Mouse (Mus musculus) hindbrain, embryonic 10.5 days (tissue): ENCODE results near the gene Nsmce4a. TPM values are rescaled to one million over a fixed set of nuclear protein-coding genes. Genes with fewer than 3 reads are reported as not detected.
"Not testable (repeated sequence)": the region's sequence is repeated elsewhere in the genome, so short reads cannot be mapped to it uniquely, and the experiment has no call there.

Experiments
- DNase-seq: peaks from one replicate; pipeline ENCODE4 v3.0.0-alpha.2; 2017; ENCODE audit warnings: low spot score
- H3K27ac ChIP-seq: fragments of 300-500 bp; sonication (generic); 2 replicates; pipeline ENCODE4 v1.5.1; 2016; ENCODE audit warnings: mild to moderate bottlenecking, moderate library complexity
- H3K27me3 ChIP-seq: fragments of 300-500 bp; sonication (generic); 2 replicates; pipeline ENCODE4 v1.6.1; 2016; ENCODE audit warnings: mild to moderate bottlenecking; ENCODE audit not compliant: poor library complexity, insufficient read depth, severe bottlenecking
- H3K36me3 ChIP-seq: fragments of 300-500 bp; sonication (generic); 2 replicates; pipeline ENCODE4 v1.6.1; 2016; ENCODE audit warnings: mild to moderate bottlenecking, moderate library complexity
- H3K4me1 ChIP-seq: fragments of 300-500 bp; sonication (generic); replicated peaks from 2 replicates; pipeline ENCODE4 v1.6.1; 2016; ENCODE audit warnings: mild to moderate bottlenecking
- H3K4me3 ChIP-seq: fragments of 300-500 bp; sonication (generic); 2 replicates; pipeline ENCODE4 v1.5.1; 2016; ENCODE audit warnings: mild to moderate bottlenecking, moderate library complexity
- H3K9me3 ChIP-seq: fragments of 300-500 bp; sonication (generic); 2 replicates; pipeline ENCODE4 v1.6.1; 2016; ENCODE audit warnings: mild to moderate bottlenecking, moderate library complexity
- WGBS: fragments of 180-500 bp; shearing (Covaris S2); methylation state at CpG from one replicate; pipeline ENCODE4 v1.1.7; 2016; 5-methylcytosine and 5-hydroxymethylcytosine counted together
- polyA plus RNA-seq: library from polyadenylated mRNA; unstranded; fragments of >200 nt; fragmentation: Nextera tagmentation; extraction: Ambion mirVana; gene quantifications from 2 replicates; pipeline ENCODE4 v1.2.1, GENCODE M21; 2016

Nsmce4a gene
- polyA plus RNA-seq, 1 experiment from 2014 or later, result 183 TPM

- WGBS, result under 1% methylated on average over 84 of the region's 84 CpGs
- Histone ChIP-seq H3K27ac (peak overlapping the region; percentile 99), H3K4me3 (peak overlapping the region; percentile 80), H3K4me1 (peaks cover 26% of the 10 kb centered on the region), H3K36me3 (peaks cover 36% of the 10 kb centered on the region), H3K27me3 (no peaks in the 10 kb centered on the region), H3K9me3 (0 out of 2 replicates have a peak, but pooled peaks cover 2% of the 10 kb centered on the region)
- DNase-seq, result peak; percentile 95
Measured at GRCm38 (mm10) chr7:130546791-130547484, 26.0 kb downstream of the Nsmce4a start.

DNA sequence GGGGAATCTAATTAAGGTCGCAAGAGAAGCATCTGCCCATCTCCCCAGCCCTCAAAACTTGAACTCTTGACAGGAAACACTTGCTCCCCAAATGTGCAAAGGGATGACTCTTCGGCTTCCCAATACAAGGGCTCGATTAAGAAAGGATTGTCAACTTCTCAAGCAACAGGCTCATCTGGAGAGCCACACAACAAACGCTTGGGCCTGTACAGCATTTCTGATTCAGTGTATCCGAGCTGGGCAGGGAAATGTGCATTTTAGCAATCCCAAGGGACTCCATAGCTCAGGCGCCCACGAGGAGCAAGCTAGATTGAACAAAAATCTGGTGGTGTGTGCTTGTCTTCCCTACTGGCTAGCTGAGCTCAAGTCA, 26.5 kb downstream of the Nsmce4a start:
- H3K36me3 ChIP-seq, result peaks cover 42% of the 10 kb centered on the region
- no peak for DNase-seq
- peak overlapping the region; percentile 99 for H3K27ac ChIP-seq
- 8% methylated on average over 7 of the region's 7 CpGs for WGBS
- H3K9me3 ChIP-seq, result 0 out of 2 replicates have a peak, but pooled peaks cover 2% of the 10 kb centered on the region
- H3K4me3 ChIP-seq, result peak overlapping the region; percentile 80
- no peaks in the 10 kb centered on the region for H3K27me3 ChIP-seq
- peaks cover 26% of the 10 kb centered on the region for H3K4me1 ChIP-seq

- peaks cover 26% of the 10 kb centered on the region for H3K4me1 ChIP-seq
- peak overlapping the region; percentile 80 for H3K4me3 ChIP-seq
- peaks cover 47% of the 10 kb centered on the region for H3K36me3 ChIP-seq
- H3K9me3 ChIP-seq, result 0 out of 2 replicates have a peak, but pooled peaks cover 2% of the 10 kb centered on the region
- no peaks in the 10 kb centered on the region for H3K27me3 ChIP-seq
- no peak for DNase-seq
- WGBS, result 69% methylated on average over 3 of the region's 3 CpGs
- H3K27ac ChIP-seq, result peak overlapping the region; percentile 99
Measured at GRCm38 (mm10) chr7:130545893-130546292, 27.0 kb downstream of the Nsmce4a start.

DNA sequence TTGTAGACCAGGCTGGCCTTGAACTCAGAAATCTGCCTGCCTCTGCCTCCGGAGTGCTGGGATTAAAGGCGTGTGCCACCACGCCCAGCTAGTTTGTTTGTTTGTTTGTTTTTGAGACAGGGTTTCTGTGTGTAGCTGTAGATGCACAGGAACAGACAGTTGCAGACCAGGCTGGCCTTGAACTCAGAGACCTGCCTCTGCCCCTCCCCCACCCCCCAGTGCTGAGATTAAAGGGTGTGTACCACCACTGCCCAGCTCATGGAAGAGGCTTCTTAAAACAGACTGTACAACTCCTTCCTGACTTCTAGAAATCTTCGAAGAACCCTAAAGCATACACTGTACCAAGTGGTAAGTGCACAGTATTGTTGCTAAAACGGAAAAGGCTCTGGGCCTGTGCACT, 27.5 kb downstream of the Nsmce4a start:
- 93% methylated on average over 5 of the region's 5 CpGs for WGBS
- H3K4me1 ChIP-seq, result peaks cover 26% of the 10 kb centered on the region
- 0 out of 2 replicates have a peak, but pooled peaks cover 2% of the 10 kb centered on the region for H3K9me3 ChIP-seq
- H3K27ac ChIP-seq, result no peak overlapping the region
- peaks cover 51% of the 10 kb centered on the region for H3K36me3 ChIP-seq
- no peak for DNase-seq
- H3K4me3 ChIP-seq, result peak overlapping the region; percentile 80
- H3K27me3 ChIP-seq, result no peaks in the 10 kb centered on the region

- Histone ChIP-seq H3K36me3 (peaks cover 73% of the 10 kb centered on the region), H3K4me3 (no peak overlapping the region), H3K4me1 (peaks cover 26% of the 10 kb centered on the region), H3K9me3 (0 out of 2 replicates have a peak, but pooled peaks cover 2% of the 10 kb centered on the region), H3K27ac (no peak overlapping the region), H3K27me3 (no peaks in the 10 kb centered on the region)
- WGBS, result 97% methylated on average over 4 of the region's 4 CpGs
- DNase-seq, result no peak
Measured at GRCm38 (mm10) chr7:130543181-130543580, 29.7 kb downstream of the Nsmce4a start.

GRCm38 (mm10) chr7:130540176-130540575, 32.7 kb downstream of the Nsmce4a start:
- H3K4me1 ChIP-seq, result peaks cover 8% of the 10 kb centered on the region; the same call in 1 of the 2 replicates
- no peak overlapping the region for H3K4me3 ChIP-seq
- H3K27ac ChIP-seq, result no peak overlapping the region
- DNase-seq, result no peak
- peaks cover 99% of the 10 kb centered on the region for H3K36me3 ChIP-seq
- H3K27me3 ChIP-seq, result no peaks in the 10 kb centered on the region
- 0 out of 2 replicates have a peak, but pooled peaks cover 2% of the 10 kb centered on the region for H3K9me3 ChIP-seq
- 90% methylated on average over 7 of the region's 7 CpGs for WGBS

GRCm38 (mm10) chr7:130537068-130537467, 35.9 kb downstream of the Nsmce4a start:
- no peaks in the 10 kb centered on the region for H3K4me1 ChIP-seq
- no peaks in the 10 kb centered on the region for H3K27me3 ChIP-seq
- 95% methylated on average over 4 of the region's 4 CpGs for WGBS
- no peak for DNase-seq
- H3K36me3 ChIP-seq, result peaks cover 98% of the 10 kb centered on the region
- no peak overlapping the region for H3K4me3 ChIP-seq
- H3K27ac ChIP-seq, result no peak overlapping the region
- no peaks in the 10 kb centered on the region for H3K9me3 ChIP-seq

- WGBS, result 90% methylated on average over 4 of the region's 4 CpGs
- no peak for DNase-seq
- Histone ChIP-seq H3K27ac (no peak overlapping the region), H3K9me3 (no peaks in the 10 kb centered on the region), H3K4me1 (no peaks in the 10 kb centered on the region), H3K27me3 (no peaks in the 10 kb centered on the region), H3K36me3 (peaks cover 98% of the 10 kb centered on the region), H3K4me3 (no peak overlapping the region)
Measured at GRCm38 (mm10) chr7:130535174-130535573, 37.7 kb downstream of the Nsmce4a start.

DNA sequence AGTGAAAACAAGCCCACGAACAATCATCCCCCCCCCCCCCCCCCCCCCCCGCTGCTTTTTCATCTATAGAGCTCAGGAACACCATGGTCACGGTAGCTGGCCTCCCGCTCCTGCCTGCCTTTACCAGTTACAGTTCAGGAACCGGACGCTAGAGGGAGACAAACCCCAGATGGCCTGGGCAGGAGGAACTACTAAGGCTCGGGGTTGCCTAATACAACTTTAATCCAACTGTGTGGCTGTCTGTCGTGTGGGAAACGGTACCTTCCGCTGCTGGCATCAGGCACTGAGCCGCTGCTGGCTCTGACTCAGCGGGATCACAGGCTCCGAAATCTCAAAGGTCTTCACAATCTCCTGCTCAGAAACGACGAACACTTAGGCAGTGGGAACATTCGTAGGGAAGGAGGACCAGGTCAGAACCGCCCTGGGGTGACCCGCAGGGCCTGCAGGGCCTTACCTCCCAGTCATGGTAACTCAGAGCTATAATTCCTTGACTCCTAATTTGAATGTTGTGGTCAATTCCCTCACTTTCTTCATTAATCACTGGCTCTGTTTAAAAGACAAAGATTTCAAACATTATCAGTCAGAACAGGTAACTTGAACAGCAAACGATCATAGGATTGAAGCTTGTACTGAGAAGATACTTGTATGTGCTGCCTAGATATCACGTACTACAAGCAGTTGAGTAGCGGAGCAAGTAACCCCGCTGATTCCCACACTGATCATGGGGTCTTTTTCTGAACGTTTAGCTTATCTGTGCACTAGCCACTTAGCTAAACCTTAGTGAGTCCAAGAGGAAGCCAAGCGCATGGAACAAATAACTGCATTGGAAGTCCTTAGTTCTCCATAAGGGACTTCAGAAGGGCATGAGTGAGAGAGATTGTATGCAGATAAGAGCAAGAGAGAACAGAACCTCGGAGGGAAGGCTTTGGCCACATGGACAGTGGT, 39.3 kb downstream of the Nsmce4a start:
- Histone ChIP-seq H3K36me3 (peaks cover 96% of the 10 kb centered on the region), H3K27me3 (no peaks in the 10 kb centered on the region), H3K9me3 (no peaks in the 10 kb centered on the region), H3K4me1 (no peaks in the 10 kb centered on the region), H3K4me3 (no peak overlapping the region), H3K27ac (peak overlapping the region; percentile 9; the same call in 1 of the 2 replicates)
- 53% methylated on average over 25 of the region's 25 CpGs for WGBS
- peak; percentile 87 for DNase-seq

- H3K9me3 ChIP-seq, H3K27me3 ChIP-seq, H3K4me3 ChIP-seq, H3K4me1 ChIP-seq, DNase-seq, H3K27ac ChIP-seq: not testable (repeated sequence)
- H3K36me3 ChIP-seq, result peaks cover 78% of the 10 kb centered on the region
- 96% methylated on average over 15 of the region's 15 CpGs for WGBS
Measured at GRCm38 (mm10) chr7:130531138-130531537, 41.8 kb downstream of the Nsmce4a start.

DNA sequence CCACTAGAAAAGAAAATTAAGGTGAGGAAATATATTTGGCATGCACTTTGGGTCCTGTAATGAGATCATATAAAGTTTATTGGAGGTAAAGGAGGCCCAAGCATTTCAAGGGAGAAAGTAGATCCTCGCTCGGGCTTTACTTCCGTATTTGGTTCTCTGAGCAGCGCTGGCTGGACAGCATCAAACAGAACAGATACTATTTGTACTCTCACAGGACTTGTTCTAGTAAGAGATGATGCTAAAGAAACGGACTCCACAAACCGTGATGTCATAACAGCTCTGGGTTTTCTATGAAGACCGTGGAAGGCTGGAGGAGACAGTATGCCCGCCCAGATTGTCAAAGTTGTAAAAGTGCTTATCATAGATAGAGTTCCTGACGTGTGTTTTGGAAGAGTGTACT, 45.6 kb downstream of the Nsmce4a start:
- Histone ChIP-seq H3K27me3 (no peaks in the 10 kb centered on the region), H3K4me1 (no peaks in the 10 kb centered on the region), H3K36me3 (peaks cover 41% of the 10 kb centered on the region), H3K4me3 (no peak overlapping the region), H3K27ac (no peak overlapping the region), H3K9me3 (no peaks in the 10 kb centered on the region)
- no peak for DNase-seq
- 93% methylated on average over 9 of the region's 9 CpGs for WGBS

DNA sequence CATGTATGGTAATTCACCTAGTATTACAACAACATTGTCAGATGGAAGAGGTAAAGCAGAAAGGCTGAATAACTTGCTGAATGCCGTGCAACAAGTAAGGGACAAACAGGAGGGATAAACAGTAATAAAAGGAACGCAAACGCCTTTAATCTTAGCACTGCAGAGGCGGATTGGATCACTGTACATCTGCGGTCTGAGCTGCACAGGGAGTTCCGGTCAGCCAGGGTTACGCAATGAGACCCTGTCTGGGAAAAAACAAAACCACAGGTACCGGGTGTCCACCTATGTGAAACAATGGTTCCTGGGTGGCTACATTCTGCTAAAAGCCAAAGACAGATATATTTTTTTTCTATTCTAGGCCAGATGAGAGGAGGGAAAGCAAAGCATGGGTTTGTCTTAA, 49.5 kb downstream of the Nsmce4a start:
- Histone ChIP-seq H3K4me1 (peaks cover 17% of the 10 kb centered on the region), H3K27ac (no peak overlapping the region)
- WGBS, result 93% methylated on average over 8 of the region's 8 CpGs

More for the DNA sequence above, 49.5 kb downstream of the Nsmce4a start:
- Histone ChIP-seq H3K36me3 (peaks cover 5% of the 10 kb centered on the region; the same call in 1 of the 2 replicates), H3K4me3 (no peak overlapping the region), H3K9me3 (no peaks in the 10 kb centered on the region), H3K27me3 (no peaks in the 10 kb centered on the region)
- no peak for DNase-seq
